Mouse (Mus musculus): Measurements from ENCODE around the gene Khsrp. TPM values are rescaled to one million over a fixed set of nuclear protein-coding genes. Genes with fewer than 3 reads are reported as not detected.

Gene Khsrp
- total and polyA plus RNA-seq, 2 experiments from 2014 or later: 27.0 to 65.5 TPM

DNA sequence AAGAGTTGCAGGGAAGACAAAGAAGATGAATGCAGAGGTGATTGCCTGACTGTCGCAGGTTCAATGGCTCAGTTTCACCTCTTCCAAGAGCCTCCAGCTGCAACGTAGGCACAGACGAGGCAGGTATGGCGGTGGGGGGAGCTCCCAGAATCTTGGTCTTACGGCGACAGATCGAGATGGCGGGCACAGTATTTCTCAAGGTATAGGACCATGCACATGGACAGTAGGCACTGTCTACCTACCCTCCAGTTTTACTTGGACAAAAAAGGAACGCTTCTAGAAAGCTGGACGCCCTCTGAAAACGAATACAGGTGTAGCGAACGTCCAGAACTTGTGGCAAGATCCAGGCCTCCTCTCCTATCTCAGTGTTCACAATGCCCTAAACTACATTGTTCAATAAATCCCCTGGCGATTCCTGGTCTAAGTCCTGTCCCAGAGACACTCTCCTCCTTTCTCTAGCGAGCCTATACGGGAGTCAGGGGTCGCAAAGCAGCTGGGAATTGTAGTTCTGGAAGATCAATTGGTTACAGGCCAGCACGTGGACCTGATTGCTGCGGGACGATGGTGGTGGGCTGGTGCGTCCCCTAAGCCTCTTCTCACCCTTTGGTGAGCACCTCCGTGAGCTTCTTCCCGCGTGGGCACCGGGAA is 41.7 kb downstream of the Khsrp start:
- Histone ChIP-seq H3K27me3 (ENCODE audit: insufficient read depth, low read length) (no peaks in the 10 kb centered on the region), H3K4me3 (ENCODE audit: low read depth, low read length) (peak overlapping the region; percentile 69), H3K36me3 (ENCODE audit: insufficient read depth) (peaks cover 24% of the 10 kb centered on the region), H3K9ac (peak overlapping the region; percentile 85), H3K27ac (ENCODE audit: low read depth, low read length) (peak overlapping the region; percentile 79), H3K4me1 (ENCODE audit: insufficient read depth) (peaks cover 8% of the 10 kb centered on the region; the same call in 1 of the 2 replicates), H3K4me2 (ENCODE audit: low read depth) (peak overlapping the region; percentile 69), H3K9me3 (ENCODE audit: low read length) (no peaks in the 10 kb centered on the region)
- no peak for TF ChIP-seq CTCF (IDR thresholded peaks at IDR 0.05; ENCODE audit: low read depth)
- 2% methylated on average over 25 of the region's 25 CpGs for WGBS
- ATAC-seq: peak; percentile 93
- peak; percentile 94 for DNase-seq

DNA sequence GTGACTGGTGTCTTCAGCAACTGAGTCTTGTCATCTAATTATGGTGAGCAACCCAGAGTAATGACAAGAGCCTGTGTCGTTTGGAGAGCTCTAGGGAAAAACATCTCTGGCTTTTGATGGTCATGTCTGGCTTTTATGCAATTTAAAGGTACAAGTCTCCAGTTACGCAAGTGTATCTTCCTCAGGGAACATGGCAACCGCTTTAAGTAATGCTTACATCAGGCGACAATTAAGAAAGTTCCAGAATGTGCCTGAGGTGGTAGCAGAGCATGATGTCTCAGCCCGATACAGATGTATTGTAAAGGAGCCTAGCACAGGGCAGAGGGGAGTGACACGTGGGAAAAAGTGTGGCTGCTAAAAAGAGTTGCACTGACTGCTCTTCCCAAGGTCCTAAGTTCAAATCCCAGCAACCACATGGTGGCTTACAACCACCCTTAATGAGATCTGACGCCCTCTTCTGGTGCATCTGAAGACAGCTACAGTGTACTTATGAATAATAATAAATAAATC is 42.3 kb downstream of the Khsrp start:
- no peak for DNase-seq

DNA sequence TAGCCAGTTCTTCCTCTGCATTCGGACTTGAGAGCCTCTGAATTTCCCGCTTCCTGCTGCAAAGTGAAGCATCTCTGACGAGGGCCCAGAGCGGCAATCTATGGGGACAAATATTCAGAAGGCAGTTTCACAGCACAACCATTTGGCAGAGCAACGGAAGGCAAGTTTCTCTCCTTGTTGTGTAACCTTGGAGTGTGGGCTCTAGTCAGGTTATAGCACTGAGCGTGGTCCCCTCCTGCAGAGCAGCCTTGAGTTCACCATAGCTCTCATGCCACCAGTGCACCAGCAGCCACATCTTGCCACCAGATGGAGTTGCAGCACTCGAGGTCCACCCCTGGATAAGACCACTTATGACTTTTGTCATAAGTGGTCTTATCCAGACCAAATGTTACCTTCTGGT is 42.9 kb downstream of the Khsrp start:
- DNase-seq (no peak), ATAC-seq (no peak)
- H3K4me3 ChIP-seq (ENCODE audit: low read depth, low read length): no peak overlapping the region
- no peak overlapping the region for H3K4me2 ChIP-seq (ENCODE audit: low read depth)
- 91% methylated on average over 7 of the region's 7 CpGs for WGBS
- H3K36me3 ChIP-seq (ENCODE audit: insufficient read depth): peaks cover 13% of the 10 kb centered on the region
- no peak overlapping the region for H3K27ac ChIP-seq (ENCODE audit: low read depth, low read length)
- peak; percentile 46 for TF ChIP-seq CTCF (IDR thresholded peaks at IDR 0.05; ENCODE audit: low read depth)
- no peaks in the 10 kb centered on the region for H3K9me3 ChIP-seq (ENCODE audit: low read length)
- H3K9ac ChIP-seq: no peak overlapping the region
- no peaks in the 10 kb centered on the region for H3K27me3 ChIP-seq (ENCODE audit: insufficient read depth, low read length)
- H3K4me1 ChIP-seq (ENCODE audit: insufficient read depth): peaks cover 8% of the 10 kb centered on the region; the same call in 1 of the 2 replicates

More for the DNA sequence above, 42.3 kb downstream of the Khsrp start:
- Histone ChIP-seq H3K36me3 (ENCODE audit: insufficient read depth) (peaks cover 18% of the 10 kb centered on the region), H3K4me3 (ENCODE audit: low read depth, low read length) (peak overlapping the region; percentile 69), H3K9me3 (ENCODE audit: low read length) (no peaks in the 10 kb centered on the region), H3K27ac (ENCODE audit: low read depth, low read length) (peak overlapping the region; percentile 79; the same call in 1 of the 2 replicates), H3K4me2 (ENCODE audit: low read depth) (peak overlapping the region; percentile 69), H3K27me3 (ENCODE audit: insufficient read depth, low read length) (no peaks in the 10 kb centered on the region), H3K9ac (peak overlapping the region; percentile 85; the same call in 1 of the 2 replicates), H3K4me1 (ENCODE audit: insufficient read depth) (peaks cover 8% of the 10 kb centered on the region; the same call in 1 of the 2 replicates)
- peak; percentile 20; the same call in 1 of the 2 replicates for TF ChIP-seq CTCF (IDR thresholded peaks at IDR 0.05; ENCODE audit: low read depth)
- ATAC-seq: no peak
- WGBS: 74% methylated on average over 7 of the region's 7 CpGs

DNA sequence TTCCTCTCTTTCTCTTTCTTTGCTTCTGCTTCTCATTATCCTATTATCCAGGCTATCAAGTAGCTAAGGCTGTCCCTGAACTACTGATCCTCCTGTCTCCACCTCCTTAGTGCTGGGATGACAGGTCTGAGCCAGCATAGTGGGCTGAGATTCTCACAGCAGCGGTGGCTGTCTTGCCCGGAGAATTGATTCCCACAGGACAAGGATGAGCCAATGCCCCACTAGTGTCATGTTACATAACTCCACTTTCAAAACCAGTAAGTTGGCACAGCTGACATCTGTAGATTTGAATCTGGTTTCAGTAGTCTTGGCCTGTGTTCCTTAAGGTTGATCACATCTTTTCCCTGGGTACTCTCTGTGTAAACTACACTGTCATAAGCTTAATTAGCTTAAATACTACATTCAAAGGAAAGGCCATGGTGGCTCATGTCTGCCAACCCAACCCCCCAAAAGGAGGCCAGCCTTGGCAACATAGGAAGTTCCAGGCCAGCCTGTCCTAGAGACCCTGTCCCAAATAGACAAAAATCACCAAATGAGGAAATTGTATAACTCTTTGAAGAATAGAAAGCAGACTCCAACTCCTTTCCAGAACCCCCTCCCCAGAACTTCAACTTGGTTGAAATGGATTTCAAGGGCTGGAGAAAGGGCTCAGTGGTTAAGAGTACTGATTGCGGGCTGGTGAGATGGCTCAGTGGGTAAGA is 45.1 kb downstream of the Khsrp start:
- WGBS: 87% methylated on average over 3 of the region's 3 CpGs
- TF ChIP-seq CTCF (IDR thresholded peaks at IDR 0.05; ENCODE audit: low read depth): no peak
- Histone ChIP-seq H3K4me3 (ENCODE audit: low read depth, low read length) (no peak overlapping the region), H3K27ac (ENCODE audit: low read depth, low read length) (no peak overlapping the region), H3K27me3 (ENCODE audit: insufficient read depth, low read length) (no peaks in the 10 kb centered on the region), H3K9me3 (ENCODE audit: low read length) (no peaks in the 10 kb centered on the region), H3K36me3 (ENCODE audit: insufficient read depth) (no peaks in the 10 kb centered on the region), H3K4me2 (ENCODE audit: low read depth) (no peak overlapping the region), H3K9ac (no peak overlapping the region), H3K4me1 (ENCODE audit: insufficient read depth) (peaks cover 6% of the 10 kb centered on the region; the same call in 1 of the 2 replicates)
- DNase-seq (no peak), ATAC-seq (no peak)

DNA sequence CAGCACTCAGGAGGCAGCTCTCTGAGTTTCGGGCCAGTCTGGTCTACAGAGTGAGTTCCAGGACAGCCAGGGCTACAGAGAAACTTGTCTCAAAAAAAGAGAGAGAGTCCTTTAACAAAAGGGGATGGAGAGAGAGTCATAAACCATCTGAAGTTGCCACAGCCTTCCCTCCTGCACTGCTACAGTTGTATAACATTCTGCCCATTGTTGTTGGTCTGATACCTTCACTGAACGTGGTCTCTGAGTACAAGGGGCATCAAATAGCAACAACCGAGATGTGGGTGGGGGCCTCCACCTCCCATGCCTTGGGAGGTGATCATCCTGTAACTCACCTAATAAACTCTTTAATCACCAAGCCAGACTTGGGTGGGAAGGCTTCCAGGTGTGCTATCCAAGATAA is 45.7 kb downstream of the Khsrp start:
- Histone ChIP-seq H3K36me3 (ENCODE audit: insufficient read depth) (no peaks in the 10 kb centered on the region), H3K27me3 (ENCODE audit: insufficient read depth, low read length) (no peaks in the 10 kb centered on the region), H3K27ac (ENCODE audit: low read depth, low read length) (no peak overlapping the region), H3K9me3 (ENCODE audit: low read length) (no peaks in the 10 kb centered on the region), H3K9ac (no peak overlapping the region), H3K4me2 (ENCODE audit: low read depth) (no peak overlapping the region), H3K4me1 (ENCODE audit: insufficient read depth) (peaks cover under 1% of the 10 kb centered on the region; the same call in 1 of the 2 replicates), H3K4me3 (ENCODE audit: low read depth, low read length) (no peak overlapping the region)
- no peak for DNase-seq
- WGBS: 83% methylated on average over 3 of the region's 3 CpGs
- ATAC-seq: no peak
- no peak for TF ChIP-seq CTCF (IDR thresholded peaks at IDR 0.05; ENCODE audit: low read depth)

DNA sequence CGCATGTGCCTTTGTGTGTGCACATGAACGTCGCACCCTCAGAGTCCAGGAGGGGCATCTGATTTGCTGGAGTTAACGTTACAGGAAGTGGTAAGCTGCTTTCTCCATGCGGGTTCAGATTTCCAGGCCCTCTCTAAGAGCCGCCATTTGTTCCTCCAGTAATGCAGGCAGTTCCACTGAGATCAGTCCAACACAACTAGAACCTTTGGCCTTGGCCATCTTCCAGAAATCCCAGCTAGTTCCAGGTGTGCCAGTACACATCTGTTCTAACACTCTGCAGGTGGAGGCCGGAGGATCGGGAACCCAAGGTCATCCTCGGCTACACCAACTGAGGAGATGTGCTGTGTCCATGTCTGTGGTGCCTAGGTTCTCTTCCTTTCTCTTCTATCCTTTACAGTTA is 46.4 kb downstream of the Khsrp start:
- WGBS: 84% methylated on average over 9 of the region's 9 CpGs
- H3K4me2 ChIP-seq (ENCODE audit: low read depth): no peak overlapping the region
- H3K4me1 ChIP-seq (ENCODE audit: insufficient read depth): no peaks in the 10 kb centered on the region
- ATAC-seq (no peak), DNase-seq (no peak)
- H3K9me3 ChIP-seq (ENCODE audit: low read length): no peaks in the 10 kb centered on the region
- no peak overlapping the region for H3K4me3 ChIP-seq (ENCODE audit: low read depth, low read length)
- TF ChIP-seq CTCF (IDR thresholded peaks at IDR 0.05; ENCODE audit: low read depth): no peak
- no peaks in the 10 kb centered on the region for H3K27me3 ChIP-seq (ENCODE audit: insufficient read depth, low read length)
- no peak overlapping the region for H3K27ac ChIP-seq (ENCODE audit: low read depth, low read length)
- no peak overlapping the region for H3K9ac ChIP-seq
- no peaks in the 10 kb centered on the region for H3K36me3 ChIP-seq (ENCODE audit: insufficient read depth)

DNA sequence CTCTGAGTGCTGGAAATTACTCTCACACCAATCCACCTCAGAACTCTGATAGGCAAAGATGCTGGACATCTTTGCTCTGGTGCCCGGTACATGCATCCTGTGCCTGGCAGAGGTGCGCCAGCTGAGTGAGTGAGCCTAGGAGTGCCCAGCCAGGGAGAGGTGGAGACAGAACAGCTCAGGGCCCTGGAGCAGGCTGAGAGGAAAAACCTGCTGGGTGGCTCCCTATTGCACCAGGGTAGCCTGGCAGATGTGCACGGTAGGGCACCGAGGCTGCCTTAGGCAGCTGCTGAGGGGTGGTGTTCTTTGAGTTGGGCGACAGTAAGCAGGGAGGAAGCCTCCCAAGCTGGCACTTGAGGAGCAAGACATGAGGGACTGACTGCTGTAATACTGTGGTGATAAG is 49.3 kb downstream of the Khsrp start, which contains the start of gene Acer1:
TSS of gene Acer1 (minus strand) at position 114 of the 400 bp plus-strand sequence.
- no peaks in the 10 kb centered on the region for H3K9me3 ChIP-seq (ENCODE audit: low read length)
- no peak within 1 kb of the TSS for H3K4me3 ChIP-seq (ENCODE audit: low read depth, low read length)
- TF ChIP-seq CTCF (IDR thresholded peaks at IDR 0.05; ENCODE audit: low read depth): no peak
- H3K27me3 ChIP-seq (ENCODE audit: insufficient read depth, low read length): no peaks in the 10 kb centered on the region
- DNase-seq (no peak), ATAC-seq (no peak; the same call in 1 of the 2 replicates)
- WGBS: 87% methylated on average over 5 of the region's 5 CpGs
- no peaks in the 10 kb centered on the region for H3K36me3 ChIP-seq (ENCODE audit: insufficient read depth)
- H3K9ac ChIP-seq: no peak within 1 kb of the TSS
- no peak within 1 kb of the TSS for H3K27ac ChIP-seq (ENCODE audit: low read depth, low read length)
- no peak within 1 kb of the TSS for H3K4me2 ChIP-seq (ENCODE audit: low read depth)
- H3K4me1 ChIP-seq (ENCODE audit: insufficient read depth): no peaks in the 10 kb centered on the region
